Mouse (Mus musculus) right cerebral cortex, postnatal 10 days (tissue): ENCODE data around the gene Uspl1.

ENCODE experiments used
- DNase-seq, 2 experiments: peaks; one replicate each; pipeline ENCODE4 v3.0.0; 2021; ENCODE audit warnings: low spot score in 2 of 2

Gene Uspl1

DNA sequence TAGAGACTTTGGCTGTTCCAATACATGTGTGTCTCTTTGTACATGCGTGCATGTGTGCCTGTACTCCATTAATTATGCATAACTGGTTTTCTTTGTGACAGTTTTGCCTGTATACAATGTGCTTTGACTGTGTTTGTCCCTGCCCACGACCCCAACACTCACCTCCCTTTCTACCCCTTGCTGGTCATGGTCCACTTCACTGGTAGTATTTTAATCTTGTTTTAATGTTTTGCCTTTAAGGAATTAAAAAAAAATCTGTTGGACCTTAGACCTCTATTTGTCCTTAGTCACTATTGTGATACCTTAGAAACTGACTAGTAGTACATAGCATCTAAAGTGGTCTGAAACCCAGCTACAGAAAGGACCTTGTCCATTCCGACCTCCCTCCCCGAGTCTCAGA, 26.9 kb downstream of the Uspl1 start:
- DNase-seq: no peak

GRCm38 (mm10) chr5:149212806-149213205, 28.7 kb downstream of the Uspl1 start:
- DNase-seq: no peak

GRCm38 (mm10) chr5:149215540-149215939, 31.4 kb downstream of the Uspl1 start:
- DNase-seq: no peak

DNA sequence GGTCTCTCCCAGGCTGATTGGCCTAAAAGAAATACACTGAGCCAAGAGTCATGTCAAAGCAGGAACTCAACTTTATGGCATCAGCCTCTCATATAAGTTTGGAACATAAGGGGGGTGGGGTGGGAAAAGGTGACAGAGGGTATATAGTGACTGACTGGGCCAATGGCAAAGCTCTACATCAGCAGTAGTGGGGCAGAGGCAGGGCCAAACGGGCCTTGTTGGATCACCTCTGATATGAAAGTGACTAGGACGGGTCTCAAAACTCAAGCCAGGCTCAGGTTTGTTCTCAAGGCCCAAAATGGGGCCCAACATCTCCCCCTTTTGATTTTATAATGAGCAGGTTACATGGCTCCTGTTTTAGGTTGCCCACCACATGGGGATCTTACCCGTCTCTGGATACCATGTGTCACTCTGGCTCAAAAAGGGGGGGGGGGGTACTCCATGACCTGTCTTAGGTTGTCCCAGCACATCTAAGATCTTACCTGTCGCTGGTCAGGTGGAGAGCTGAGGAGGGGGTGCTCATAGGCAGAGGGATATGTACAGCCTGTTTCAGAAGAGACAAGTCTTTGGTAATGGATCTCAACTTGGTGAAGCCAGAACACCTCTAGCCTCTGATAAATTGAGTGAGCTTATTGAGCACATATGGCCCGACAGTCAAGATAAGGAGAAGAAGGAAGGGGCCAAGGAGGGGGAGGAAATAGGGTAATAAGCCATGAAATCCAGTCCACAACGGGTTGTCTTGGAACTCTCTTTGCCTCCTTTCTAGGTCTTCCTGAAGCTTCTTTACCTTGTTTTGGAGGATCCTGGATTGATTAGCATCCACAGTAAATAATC, 33.6 kb downstream of the Uspl1 start:
- no peak for DNase-seq

GRCm38 (mm10) chr5:149219493-149219892, 35.3 kb downstream of the Uspl1 start:
- no peak for DNase-seq

DNA sequence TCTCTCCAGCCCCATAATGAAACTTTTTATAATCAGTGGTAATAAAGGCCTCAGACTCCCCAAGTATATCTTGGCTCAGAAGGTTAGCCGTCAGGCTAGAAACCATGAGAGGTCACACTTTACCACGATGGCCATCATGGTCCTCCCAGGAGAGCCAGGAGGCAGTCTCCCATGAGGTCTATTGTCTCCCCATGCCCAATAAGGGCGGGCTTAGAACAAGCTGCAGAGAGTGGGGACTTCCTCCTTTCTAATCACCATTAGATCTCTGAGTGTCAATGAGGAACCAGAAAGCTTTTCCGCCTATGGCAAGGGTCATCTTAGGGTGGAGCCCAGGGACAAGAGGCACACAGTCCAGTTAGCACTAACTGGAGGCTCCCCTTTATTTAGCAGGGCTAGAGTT, 37.2 kb downstream of the Uspl1 start:
- DNase-seq: no peak

DNA sequence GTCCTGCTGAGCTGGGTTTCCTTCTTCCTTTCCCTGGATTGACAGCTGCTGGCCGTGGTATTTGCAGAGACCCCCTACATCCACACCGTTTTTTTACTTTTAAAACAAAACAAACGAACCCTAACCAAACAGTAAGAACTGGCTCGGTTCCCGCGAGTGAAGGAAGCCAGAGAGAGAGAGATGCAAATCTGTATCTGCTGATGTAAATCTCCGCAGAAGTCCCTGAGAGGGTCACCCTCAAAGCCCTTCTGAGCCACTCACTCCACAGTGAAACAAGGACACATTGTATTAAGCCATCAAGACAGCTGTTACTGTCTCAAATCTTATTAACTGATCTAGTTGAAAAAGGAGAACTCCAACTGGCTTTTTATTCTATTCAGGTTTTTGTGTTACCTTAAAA, 40.5 kb downstream of the Uspl1 start:
- DNase-seq: no peak

DNA sequence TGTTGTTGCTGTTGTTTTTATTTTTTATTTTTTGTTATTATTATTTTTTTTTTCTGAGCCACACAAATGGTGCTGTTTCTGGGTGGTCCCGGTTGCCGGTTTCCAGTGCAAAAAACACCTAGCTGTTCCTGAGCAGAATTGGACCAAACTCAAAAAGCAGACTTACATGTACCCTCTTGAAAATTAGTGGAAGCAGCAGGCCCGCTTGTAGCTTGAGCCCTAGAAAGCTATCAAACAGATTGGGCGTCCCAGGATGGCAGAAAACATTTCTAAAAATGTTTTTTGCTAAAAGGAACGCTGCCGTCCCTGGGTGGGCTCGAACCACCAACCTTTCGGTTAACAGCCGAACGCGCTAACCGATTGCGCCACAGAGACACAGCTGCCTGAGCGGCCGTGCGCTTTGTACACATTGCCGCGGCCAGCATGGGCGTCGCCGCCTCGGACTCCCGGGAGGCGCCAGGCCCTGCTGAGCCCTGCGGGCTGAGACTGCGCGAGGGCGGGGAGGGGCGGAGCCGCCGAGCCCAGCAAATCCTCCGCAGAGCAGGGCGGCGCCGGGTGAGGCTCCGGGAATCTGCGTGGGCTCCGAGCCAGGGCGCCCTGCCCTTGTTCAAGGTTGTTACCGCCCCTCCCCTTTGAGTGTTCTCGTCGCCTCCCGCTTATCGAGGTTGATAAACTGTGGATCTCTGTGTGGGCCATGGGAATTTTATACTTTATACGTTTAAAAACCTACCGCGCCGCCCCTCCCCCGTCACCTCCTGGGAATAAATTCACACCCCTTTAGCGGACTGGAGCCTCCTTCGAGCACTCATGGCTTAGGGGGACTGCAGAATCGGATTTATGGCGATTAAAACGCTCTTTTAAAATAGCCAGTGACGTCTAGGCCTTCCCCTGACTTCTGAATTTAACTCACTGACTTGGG, 44.8 kb downstream of the Uspl1 start:
- DNase-seq: peak; percentile 96 to 97

DNA sequence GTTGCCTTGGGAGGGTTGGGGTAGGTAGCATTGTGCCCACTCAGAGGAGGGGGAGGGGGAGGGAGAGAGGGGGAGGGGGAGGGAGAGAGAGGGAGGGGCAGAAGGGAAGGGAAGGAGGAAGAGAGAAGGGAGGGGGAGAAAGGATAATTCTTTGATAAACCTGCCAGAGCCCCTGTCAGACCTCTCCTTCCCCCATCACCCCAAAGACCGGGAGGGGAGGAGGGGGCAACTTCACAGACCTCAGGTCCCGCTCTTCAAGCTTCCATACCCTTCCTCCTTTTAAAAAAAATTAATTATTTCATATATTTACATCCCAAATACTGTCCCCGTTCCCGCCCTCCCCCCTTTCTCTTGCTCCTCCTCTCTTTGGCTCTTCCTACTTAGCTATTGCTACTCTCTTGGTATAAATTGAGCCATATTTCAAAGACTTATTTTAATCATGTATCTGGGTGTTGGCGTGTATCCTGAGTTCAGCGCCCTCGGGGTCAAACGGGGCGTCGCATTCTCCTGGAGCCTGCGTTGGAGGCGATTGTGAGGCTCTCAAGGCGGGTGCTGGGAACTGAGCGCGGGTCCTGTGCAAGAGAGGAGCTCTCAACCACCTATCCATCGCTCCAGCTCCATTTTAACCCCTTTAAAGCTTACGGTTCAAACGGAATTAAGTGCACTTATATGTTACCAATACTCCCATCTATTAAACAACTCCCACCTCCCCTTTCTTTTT, 45.6 kb downstream of the Uspl1 start:
- peak in 1 of 2 experiments; percentile 44 for DNase-seq

GRCm38 (mm10) chr5:149235002-149235401, 50.9 kb downstream of the Uspl1 start:
- DNase-seq: no peak

DNA sequence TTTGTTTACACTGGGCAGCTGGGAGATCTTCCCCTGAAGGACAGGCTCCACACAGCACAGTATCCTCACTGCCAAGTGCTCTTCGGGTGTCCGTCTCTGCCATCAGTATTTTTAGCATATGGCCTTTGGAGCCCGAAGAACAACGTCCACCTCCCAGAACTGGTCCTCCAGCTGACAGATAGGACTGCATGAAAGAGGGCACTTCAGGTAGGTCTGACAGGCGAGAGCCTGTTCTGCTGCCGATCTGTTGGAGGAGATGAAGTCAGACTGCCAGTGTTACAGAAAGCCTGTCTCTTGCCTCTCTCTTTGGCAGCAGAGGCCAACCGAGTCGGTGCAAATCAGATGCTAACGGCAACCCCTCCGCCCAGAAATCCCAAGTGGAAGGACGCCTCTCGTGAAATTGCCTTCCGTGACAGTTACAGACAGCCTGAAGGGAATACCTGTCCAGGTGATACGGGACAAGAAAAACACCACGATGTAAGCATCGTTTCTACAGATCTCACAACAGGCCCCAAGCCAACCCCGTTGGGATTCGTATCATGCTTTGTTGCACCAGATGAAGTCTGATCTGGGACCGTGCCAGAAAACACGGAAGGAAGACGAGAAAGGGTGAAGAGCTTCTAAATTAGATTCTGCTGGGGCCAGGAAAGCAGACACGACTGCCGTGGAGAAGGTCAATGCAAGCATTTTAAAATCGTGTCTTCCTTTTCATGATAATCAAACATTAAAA, 53.2 kb downstream of the Uspl1 start:
- peak; percentile 48 to 52 for DNase-seq

DNA sequence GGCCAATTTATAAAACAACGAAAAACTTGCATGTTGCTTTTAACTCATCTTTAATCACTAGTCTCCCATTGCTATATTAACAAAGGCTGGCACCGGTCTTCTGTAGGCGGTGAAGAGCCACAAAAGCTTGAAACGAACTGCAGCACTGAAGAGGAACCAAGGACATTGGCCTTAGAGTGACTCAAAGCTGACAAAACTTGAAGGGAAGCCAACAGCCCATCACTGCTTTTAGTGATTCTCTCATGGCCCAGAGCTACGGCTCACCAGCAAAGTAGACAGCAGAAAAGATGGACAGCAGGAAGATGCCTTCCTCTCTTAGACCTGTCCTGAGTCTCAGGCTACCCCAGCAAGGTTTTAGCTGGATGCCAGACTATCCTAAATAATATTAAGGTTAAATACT, 58.3 kb downstream of the Uspl1 start:
- DNase-seq: no peak

- DNase-seq: no peak
Observed at GRCm38 (mm10) chr5:149243053-149243452, 58.9 kb downstream of the Uspl1 start.

DNA sequence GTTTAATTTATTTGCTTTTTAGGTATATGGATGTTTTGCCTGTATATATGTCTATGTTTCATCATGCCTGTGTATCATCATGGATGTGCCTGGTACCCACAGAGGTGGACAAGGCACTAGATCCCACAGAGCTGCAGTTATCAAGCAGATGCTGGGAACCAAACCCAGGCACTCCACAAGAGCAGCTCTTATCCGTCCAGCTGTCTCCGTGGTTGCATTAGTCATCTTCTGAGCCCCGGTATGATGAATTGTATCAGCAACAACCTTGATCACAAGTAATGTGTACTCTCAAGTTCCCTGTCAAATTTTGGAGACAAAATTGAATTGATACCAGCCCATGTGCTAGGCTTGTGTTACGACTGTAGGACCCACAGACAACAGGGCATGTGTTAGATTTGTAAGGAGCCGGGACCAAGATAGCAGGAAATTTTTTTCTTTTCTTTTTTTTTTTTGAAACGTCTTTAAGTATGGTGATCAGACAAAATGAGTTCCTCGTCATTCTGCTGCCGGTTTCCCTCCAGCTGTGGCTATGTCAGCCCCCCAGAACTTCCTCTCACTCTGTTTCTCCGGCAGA, 61.3 kb downstream of the Uspl1 start:
- DNase-seq: no peak

DNA sequence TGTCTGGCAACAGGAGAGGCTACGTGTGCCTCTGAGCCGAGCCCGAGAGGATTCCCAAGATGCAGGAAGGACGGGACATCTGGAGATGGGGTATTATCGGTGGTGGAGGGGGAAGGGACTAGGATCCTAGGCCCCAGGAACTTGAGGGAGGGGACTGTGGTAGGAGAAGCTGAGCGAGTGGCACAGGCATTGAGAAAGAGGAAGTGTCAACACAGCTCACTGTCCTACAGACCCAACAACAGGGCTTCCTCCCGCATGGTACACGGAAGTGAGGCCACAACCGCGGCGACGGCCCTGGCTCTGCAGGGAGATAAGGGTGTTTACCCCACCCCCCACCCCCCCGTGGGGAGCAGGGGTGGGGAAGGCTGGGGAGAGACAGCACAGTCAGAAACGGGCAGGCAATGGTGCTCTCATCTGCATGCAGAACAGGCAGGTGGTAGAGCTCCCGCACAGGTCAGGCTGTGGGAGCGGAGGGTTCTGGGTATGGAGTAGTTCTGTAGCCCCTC, 61.9 kb downstream of the Uspl1 start:
- peak; percentile 59 to 63 for DNase-seq

DNA sequence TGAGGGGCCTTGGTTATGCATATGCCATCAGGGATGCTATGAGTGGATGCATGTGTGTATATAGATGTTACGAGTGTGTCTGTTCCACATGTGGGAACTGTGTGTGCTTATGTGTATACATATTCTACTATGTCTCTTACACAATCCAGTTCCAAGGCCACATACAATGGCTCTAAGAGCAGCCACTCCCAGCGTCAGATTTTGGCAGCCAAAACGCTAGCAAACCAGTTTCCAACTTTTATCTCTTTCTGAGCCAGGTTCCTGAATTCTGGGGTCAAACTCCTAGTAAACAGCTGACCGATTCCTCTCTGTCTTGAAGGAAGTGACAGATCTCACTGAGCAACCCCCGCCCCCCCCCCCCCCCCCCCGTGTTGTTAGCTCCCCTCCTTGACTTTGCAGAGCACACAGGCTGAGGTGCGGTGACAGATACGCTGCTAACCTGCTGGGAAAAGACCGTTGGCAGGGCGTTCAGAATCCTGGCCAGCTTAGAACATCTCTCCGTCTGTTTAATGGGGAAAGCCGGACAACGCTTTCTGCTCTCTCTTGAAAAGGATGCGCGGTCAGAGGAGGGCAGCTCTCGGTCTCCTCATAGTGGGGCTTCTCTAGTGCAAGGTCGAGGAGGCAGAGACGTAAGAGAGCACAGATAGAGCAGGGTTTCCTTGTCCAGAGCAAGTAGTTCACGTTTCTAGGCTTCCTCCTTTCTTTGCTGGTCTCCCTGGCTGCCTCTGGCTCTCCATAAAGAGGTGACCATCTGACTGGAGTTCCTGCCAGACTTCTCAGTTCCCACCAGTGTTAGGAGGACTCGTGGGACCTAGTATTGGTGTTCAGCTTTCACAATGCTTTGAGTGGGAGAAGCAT, 63.1 kb downstream of the Uspl1 start:
- no peak for DNase-seq

- DNase-seq: no peak
Observed at GRCm38 (mm10) chr5:149252303-149252702, 68.2 kb downstream of the Uspl1 start.

DNA sequence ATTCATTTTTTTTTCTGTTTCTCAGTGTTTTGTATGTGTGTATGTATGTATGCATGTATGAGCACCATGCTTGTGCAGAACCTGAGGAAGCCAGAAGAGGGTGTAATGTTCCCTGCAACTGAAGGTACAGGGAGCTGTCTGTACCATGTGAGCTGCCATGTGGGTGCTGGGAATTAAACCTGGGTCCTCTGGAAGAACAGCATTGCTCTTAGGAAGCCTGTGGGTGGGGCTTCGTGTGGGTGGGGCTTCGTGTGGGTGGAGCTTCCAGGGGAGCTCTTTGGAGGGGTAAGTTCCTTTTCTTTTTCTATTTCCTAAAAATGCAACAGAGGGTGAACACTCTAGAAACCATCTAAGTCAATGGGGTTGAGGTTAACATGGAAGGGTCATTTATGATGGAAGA, 69.3 kb downstream of the Uspl1 start:
- DNase-seq: no peak

GRCm38 (mm10) chr5:149255522-149255921, 71.4 kb downstream of the Uspl1 start:
- no peak for DNase-seq
